Mouse (Mus musculus) T-helper 1 cell (primary cell): Measurements from ENCODE around the gene Gap43.
"Not testable (repeated sequence)": the region's sequence is repeated elsewhere in the genome, so short reads cannot be mapped to it uniquely, and the experiment has no call there.

ENCODE experiments used
- in situ Hi-C: fragments of 300-600 bp; cut with MboI, MseI; formaldehyde crosslinking; loops from one replicate; pipeline ENCODE4 v1.15.1; 2025; ENCODE audit warnings: high pct_unique_total_duplicates

The Gap43 gene

DNA sequence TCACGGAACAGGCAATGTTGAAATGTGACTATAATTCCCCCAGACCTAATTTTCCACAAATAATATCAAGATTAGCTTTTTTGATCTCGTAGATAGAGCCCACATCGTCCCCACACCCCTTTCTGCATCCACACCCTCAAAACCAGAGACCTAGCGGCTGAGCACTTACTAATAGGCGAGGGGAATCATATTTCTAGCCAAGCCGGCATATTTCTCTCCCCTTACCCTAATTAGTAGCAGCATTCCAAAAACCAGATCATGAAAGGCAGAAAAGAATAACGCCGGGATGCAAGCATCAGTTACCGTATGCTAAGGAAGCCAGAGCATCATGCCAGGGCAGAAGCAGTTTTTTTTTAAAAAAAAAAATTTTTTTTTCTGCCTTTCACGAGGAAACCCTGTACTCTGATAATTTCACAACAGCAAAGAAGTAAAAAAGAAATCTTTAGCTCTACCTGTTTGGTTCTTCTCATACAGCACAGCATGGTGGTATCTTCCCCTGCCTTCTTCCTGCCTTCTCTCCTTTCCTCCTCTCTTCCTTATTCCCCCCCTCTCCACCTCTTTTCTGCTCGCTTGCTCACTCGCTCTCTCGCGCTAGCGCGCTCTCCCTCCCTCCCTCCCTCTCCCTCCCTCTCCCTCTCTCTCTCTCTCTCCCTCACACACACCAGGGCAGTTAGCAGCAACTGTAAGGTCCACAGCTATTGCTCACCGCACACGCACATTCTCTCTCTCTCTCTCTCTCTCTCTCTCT lies at the start of gene Gap43:
Gene Gap43 (minus strand): TSS at position 631 of the 748 bp plus-strand sequence.
- in situ Hi-C loops: no loop called here

DNA sequence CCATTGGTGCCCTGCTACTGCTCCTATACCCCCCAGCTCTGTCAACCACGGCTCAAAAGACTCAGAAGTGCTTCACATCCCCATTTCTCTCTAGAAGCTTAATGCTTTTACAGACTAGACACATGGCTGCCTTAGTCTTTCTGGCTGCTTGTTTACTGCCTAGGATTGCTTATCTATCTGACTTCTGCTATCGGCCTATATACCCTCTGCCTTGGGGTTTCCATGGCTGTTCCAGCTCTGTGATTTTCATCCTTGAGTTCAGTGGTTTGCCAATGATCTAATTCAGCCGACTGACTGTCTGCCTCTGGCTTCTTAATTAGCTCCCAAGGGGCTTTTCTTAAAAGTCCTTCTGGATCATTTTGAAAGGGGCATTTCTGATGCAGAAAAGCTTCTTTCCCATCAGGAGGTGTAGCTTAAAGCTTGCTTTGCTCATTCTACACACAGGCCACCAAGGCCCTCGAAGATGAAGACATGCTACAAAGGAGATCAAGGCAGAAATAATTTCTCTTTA lies 40.9 kb upstream of the Gap43 start:
- in situ Hi-C loops: no loop called here

DNA sequence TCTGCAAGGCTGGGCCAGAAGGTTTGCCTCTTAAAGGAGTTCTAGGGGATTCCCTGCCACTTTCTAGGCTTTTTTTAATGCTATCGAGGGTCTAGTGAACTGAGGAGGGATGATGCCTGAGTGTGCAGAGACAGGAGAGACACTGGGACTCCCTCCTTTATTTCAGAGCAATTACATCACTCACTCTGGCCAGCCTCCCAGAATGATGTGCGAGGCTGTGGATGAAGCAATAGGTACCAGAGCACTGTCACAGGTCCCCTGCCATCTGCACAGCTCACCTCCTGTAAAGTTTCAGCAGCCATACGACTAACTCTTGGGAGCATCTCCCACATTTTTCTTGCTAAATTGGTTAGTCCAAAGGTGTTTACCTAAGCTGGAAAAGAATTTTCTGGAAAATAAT lies 40.2 kb upstream of the Gap43 start:
- in situ Hi-C loops: no loop called here

DNA sequence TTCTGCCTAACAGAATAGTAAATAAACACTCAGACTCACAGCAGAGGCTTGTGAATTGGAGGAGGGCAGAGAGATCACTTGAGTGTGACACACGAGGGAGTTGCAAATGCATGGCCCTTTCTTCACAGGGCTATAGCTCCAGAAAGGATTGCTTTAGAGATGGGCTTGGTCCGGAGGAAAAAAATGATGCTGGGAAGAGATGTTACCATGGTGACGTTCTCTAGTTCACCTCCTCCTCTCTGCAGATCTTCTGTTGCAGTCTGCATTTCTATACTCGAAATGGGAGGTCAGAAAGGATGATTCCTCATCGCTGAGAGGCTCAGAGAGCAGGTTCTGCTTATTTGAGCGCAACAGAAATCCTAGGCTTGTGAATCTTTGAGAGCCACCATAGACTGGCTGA lies 29.7 kb upstream of the Gap43 start:
- in situ Hi-C loops: no loop called here

DNA sequence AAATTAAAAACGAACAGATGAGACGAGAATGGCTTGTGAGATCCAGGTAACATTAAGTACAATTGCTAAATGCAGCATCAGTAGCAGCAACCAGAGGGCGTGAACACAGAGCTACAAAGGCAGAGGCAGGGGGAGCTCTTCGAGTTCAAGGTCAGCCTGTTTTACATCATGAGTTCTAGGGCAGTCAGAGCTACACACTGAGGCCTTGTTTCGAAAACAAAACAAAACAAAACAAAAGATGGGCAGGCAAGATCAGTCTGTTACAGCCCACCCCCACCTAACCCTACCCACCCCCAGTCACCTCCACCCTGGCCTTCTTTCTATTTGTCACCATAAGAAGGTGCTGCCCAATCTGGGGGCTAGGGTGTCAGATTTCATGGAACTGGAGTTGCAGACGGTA lies 28.9 kb upstream of the Gap43 start:
- in situ Hi-C loops: no loop called here

DNA sequence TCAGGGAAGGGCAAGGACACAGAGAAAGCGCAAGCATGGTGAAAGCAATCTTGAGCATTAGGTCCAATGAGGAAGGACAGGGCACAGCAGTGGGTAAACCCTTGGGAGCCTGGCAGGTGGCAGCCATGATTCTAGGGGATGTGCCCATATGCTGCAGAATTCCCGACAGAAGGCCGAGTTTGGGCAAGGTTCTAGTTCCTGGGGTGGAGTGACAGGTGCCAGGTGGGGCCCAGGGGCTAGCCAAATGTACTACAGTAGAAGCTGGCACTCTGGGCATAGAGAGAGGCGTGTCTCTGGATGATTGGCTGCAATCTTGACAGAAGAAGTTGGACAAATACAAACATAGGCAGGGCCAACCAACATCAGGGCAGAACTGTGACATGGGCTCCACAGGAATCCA lies 19.6 kb upstream of the Gap43 start:
- in situ Hi-C loops: no loop called here

DNA sequence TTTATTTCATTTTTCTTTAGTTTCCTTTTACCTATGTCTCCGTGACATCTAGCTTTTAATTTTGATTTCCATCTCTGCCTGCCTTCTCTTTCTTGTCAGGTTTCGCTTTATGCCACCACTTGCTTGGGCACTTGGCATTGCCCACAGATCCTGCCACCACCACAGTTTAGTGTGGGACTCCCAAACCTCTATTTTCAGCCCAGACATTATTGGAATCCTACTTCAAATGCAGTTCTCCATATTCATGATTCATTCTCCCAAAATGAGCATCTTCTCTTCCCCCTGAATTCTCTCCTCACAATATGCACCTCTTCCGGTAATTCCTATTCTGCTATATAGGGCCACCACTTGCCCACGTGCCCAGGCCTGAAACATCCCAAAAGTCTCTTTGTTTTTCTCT lies 17.6 kb upstream of the Gap43 start:
- in situ Hi-C loops: no loop called here

DNA sequence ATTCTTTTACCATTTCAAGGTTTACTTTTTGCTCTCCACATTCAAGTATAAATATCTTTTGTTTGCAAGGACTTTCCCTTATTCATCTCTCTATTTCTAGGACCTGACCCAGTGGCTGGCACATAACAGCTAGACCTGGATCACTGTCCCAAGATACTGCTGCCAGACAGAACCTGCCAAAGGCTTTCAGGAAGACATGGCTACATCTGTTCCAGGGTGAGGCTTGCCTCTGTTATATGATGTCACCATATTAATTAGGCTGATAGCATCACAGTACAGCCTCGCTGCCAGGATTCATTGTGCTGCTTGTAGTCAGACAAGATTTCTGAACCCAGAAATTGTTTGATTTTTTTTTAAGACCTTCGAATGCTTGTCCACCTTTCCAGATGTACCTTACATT lies 9.6 kb upstream of the Gap43 start:
- in situ Hi-C loops: no loop called here

DNA sequence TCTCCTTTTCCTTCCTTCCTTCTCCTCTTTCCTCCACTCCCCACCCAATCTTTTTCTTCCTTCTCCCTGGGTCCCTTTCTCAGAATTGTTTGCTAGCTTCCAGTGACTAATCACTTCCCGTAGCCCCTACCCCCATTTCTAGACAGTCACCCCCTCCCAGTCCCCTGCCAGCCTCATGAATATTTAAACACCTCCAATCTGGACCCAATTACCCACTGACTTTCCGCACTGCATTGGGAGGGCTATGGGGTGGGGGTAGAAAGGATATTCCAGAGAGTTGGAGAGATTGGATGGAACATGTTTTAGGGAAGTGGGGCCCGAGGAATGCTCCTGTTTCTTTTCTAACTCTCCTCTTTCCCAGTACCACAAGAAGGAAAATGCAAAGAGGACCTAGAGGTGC lies 414 bp upstream of the Gap43 start:
- in situ Hi-C loops: not testable (repeated sequence)

DNA sequence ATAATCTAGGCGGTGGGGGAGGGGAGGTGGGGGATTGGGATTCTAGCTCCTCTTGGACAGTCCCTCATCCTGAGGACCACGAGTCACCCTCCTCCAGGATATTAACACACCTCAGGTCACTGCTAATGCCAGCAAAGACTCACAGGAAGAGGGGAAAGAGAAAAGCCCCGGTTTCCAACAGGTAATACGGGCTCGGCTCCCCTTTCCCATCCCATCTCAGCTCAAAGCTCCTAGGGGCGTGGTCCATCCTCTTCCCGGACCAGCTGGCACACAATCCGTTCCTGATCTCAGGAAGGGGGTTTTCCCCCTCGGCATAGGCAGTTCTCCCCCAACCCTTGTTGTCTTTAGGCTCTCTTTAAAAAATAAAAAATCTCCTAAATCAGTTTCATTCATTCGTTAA lies 939 bp downstream of the Gap43 start:
- in situ Hi-C loops: no loop called here

DNA sequence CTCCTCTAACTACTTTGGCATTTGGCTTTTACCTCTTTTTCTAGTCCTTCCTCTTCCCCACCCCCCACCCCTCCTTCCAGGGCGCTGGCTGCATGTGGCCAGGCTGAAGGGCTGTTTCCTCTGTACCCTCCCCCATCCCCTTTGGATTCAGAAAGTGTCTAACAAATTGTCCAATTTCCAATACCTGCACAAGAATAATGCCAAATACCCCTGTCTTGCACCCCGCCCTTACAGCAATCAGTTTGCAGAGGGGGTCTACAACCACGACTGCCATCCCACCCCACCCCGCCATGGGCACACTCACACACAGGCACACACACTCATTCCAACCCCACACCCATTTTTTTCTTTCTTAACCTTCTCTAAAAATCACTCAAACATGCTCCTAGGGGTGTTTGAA lies 1.5 kb downstream of the Gap43 start:
- in situ Hi-C loops: no loop called here

DNA sequence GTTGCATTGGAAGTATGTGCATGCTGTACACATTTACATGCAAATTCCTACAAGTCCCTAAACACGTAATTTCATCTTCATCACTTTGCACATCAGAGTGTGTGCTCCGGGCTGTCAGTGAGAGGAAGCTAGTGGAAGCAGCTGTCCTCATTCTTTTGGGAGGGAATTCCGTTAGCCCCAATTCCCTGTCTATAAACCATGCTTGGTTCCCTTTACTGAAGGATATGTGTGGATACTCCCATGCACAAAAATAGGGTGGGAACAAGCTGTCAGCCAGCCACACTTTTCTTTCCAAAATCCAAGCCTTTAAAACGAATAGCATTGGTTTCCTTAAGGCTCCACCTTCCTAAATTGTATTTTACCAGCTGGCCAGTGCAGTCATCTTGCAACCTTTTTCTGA lies 2.1 kb downstream of the Gap43 start:
- in situ Hi-C loops: no loop called here

DNA sequence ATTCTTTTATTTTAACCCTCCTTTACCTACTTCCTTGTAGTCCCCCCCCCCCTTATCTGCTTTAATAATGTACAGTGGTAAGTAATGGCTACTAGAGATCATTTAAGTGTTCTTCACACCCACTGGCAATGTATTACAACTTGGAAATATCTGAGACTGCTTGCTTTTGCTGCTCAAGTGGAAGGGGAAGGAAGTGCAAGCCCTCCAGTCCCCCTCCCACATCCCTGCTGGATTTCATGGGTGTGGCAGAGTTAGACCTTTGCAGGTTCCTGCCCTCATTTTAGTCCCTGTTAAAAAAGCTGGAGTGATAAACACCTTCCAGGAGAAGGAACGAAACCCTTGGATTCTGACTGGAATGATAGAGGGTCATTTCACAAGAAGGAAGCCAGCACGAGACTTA lies 2.8 kb downstream of the Gap43 start:
- in situ Hi-C loops: no loop called here

DNA sequence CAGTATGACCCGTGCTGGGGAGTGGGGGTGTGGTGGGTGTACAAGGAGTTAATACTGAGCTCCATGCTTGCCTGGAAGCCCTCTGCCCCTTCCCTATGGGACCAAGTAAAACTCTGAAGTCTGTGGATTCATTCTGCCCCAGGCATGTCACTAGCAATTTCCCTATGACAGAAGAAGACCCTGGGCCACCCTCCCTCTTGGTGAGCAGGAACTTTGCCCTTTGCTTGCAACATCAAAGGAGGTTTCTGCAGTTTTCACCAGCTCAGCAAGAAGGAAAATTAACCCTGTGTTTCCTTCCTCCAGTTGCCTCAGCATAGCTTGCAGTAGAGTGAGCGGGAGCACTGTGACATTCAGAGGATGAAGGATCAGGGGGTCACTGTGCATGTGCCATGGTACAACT lies 3.8 kb downstream of the Gap43 start:
- in situ Hi-C loops: no loop called here

DNA sequence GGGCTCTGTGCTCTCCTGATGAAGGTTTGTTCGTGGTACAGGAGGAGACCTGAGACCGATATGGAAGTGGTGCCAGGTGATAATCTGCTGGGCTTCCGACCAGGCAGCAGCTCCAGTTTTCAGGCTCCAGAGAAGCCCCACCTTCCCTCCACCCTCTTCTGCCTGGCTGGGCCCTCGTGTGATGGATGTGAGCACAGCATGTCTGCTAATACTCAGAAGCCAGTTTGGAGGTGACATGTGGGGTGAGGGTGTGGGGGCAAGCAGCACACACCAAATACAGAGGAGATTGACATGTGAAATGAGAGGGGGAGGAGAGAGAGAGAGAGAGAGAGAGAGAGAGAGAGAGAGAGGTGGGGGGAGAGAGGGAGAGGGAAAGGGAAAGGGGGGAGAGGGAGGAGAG lies 8.1 kb downstream of the Gap43 start:
- in situ Hi-C loops: no loop called here

DNA sequence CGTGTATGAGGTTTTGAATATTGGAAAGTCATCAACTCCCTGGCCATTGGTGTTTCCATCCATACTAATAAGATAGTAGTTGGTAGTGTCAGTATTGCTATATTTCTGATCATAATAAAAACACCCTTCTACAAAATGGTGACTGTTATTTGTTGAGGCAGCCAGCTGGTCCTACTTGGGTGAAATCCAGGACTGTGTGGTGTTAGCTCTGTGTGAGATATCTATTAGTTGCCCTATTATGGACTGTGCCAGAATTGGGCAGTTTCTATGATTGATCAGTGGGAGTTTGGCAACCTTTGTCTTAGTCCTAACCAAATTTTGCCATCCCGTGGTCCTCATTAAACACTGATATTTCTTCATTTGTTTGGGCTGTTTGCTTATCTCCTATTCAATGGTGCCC lies 14.3 kb downstream of the Gap43 start:
- in situ Hi-C loops: no loop called here

DNA sequence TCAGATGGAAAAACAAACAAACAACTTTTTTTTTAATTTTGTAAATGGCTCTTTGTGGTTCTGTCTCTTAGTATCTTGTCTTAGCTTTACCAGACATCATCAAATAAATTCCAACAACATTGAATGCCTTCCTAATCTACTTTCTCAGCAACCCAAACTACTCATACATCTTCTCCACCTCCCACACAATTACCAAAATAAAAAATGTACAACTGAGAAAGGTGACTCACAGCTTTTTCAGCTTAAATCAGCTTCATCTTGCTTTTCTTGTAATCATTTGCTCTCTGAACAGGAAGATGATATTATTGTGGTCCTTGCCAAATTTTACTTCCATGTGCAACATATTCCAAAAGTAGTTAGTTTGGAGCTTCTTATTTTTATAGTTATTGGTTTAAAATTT lies 14.9 kb downstream of the Gap43 start:
- in situ Hi-C loops: no loop called here

DNA sequence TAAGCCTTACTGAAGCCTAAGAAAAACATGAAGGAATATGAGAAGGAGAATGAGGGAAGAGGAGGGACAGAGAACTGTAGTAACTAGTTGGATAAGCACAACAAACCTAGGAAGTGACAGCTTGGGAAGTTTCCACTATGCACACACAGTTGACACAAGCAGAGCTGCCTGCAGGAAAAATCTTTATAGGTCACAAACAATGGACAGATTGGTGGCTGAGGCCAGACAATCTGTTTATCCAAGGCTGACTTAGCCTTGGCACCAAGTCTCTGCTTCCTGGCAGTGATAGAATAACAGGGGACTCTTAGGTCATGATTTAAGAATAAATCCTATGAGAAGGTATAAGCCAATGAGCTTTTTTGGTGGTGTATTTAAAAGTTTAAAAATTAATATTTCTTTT lies 20.6 kb downstream of the Gap43 start:
- in situ Hi-C loops: no loop called here

DNA sequence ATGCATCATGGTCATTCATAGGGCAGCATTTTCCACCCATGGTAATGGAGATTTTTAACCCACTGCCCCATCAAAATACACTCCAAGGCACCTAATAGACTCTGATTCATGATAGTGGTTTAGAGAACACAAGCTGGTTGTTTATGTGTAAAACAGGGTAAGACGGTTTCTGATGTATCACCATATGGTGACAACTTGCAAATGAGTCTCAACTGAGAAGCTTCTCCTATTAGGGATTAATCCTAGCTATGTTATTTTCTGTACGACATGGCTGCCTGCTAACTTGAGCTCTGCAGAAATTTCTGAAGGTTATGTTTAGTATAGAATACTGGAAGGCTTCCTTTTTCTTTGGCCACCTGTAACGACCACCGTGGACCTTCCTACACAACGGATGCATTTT lies 21.1 kb downstream of the Gap43 start:
- in situ Hi-C loops: no loop called here

DNA sequence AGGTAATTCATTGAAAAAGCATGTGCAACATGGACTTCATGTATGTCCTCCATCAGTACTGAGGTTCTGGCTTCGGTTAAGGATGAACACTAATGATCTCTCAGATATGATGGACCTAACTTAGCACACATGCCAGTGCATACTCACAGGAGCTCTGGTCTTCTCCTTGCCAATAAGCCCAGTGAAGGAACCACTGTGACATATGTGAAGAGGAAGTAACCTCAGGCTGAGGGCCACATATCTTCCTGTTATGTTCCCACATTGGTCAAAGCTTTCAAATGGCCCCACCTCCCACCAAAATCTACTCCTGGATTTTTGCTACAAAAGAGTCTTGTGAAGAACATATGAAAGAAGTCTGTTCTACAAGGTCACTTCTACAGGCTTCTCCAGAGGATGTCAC lies 28.3 kb downstream of the Gap43 start:
- in situ Hi-C loops: no loop called here

DNA sequence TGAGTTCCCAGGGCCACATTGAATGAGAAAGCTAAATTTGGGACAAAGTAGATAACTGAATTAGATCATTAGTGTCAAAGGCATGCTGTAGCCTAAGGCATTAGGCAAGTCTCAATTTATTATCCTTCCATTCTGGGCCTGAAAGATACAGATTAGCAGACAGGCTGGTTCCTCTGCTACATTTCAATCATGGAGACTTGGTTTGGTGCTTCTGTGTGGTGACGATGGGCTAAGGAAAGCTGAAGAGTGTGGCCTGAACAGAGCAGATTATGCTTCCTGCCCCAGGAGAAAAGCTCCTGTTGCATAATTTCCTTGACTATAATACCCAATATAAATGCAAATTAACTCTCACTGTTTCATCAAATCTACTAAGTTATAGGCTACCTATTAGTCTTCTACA lies 31.7 kb downstream of the Gap43 start:
- in situ Hi-C loops: no loop called here

DNA sequence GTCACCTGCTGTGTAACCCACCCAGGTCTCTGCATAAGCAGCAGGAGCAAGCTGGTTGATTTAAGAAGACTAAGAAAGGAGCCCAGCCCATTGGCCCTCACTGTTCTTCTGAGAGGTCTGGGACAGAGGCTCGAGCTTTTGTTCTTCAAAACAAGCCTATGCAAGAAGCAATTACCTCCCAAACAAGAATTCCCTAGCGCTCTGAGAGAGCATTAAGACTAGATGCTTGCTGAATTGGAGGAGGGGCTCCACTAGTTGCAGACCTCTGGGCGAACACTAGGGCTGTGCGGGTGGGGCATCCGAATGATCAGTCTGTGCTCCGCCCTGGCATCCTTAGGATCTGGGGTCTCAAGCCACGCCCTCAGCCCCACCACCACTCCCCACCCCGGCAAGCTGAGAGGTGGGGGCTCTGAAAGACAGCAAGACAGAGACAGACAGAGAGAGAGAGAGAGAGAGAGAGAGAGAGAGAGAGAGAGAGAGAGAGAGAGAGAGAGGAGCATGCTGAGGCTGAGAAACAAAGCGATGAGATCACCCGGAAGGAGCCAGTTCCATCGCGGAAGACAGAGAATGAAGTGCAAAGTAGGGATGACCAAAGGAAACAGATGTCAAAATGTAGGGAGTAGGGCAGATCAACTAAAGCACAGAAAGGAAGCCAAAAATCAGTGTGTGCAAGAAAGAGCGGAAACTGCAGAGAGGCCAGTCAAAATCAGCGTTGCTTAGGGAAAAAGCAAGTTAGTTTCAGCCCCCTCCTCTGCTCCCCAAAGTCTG lies 34.3 kb downstream of the Gap43 start:
- in situ Hi-C loops: no loop called here

DNA sequence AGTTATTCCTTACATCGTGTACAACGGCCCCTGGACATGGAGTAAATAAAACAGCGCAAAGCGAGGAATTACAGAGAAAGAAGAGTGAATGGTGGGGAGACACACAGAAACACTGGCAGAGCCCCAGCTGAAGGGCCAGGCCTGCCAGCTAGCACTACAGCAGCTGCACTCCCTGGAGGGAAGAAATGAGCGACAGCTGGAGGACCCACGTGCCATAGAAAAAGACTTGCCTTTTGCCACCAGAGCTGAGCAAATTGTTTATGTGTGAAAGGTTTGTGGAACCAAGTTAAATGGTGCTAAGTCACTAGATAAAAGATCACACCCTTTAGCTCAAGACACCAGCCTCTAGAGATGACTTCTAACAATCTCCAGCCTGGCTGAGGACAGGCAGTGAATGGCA lies 37.0 kb downstream of the Gap43 start:
- in situ Hi-C loops: no loop called here
